Comparison of ENCODE assay signal across 8 mouse cellular contexts in genomic region chr1:165709629-165710256, GRCm38 (mm10). TPM values are rescaled to one million over a fixed set of nuclear protein-coding genes. Genes with fewer than 3 reads are reported as not detected.
DNase-seq lines count a peak whose midpoint lies in the region; ATAC-seq and TF ChIP-seq lines count a peak whose summit lies in the region.

TSS of gene Rcsd1 (minus strand) at chr1:165709757.

- no peak for ATAC-seq in midbrain, embryonic 11.5 days (ENCODE audit: low FRiP score)
- no peak for ATAC-seq in midbrain, postnatal 0 days (ENCODE audit: low FRiP score)
- no peak for ATAC-seq in embryonic facial prominence, embryonic 14.5 days (ENCODE audit: low read depth)
- no peak for ATAC-seq in hindbrain, embryonic 12.5 days (ENCODE audit: low FRiP score)

- no peak for TF ChIP-seq CTCF in midbrain, postnatal 0 days (IDR thresholded peaks at IDR 0.05)

- no peaks in the 10 kb centered on the region; the same call in 1 of the 2 replicates for H3K4me1 ChIP-seq in midbrain, embryonic 11.5 days (ENCODE audit: control insufficient read depth, insufficient read depth, low read length)
- 0 out of 2 replicates have a peak, but pooled peaks cover 6% of the 10 kb centered on the region for H3K4me1 ChIP-seq in midbrain, postnatal 0 days (ENCODE audit: insufficient read depth, low read length)
- H3K4me1 ChIP-seq in embryonic facial prominence, embryonic 14.5 days (ENCODE audit: control insufficient read depth, insufficient read depth, low read length) = peaks cover 3% of the 10 kb centered on the region; the same call in 1 of the 2 replicates
- peaks cover 14% of the 10 kb centered on the region; the same call in 1 of the 2 replicates for H3K4me1 ChIP-seq in hindbrain, embryonic 12.5 days
- peaks cover 60% of the 10 kb centered on the region for H3K4me1 ChIP-seq in megakaryocyte, embryonic 14.5 days

- H3K27me3 ChIP-seq in midbrain, embryonic 11.5 days (ENCODE audit: control insufficient read depth, insufficient read depth, low read length) = peaks cover 14% of the 10 kb centered on the region; the same call in 1 of the 2 replicates
- H3K27me3 ChIP-seq in midbrain, postnatal 0 days (ENCODE audit: insufficient read depth, low read length) = peaks cover 17% of the 10 kb centered on the region
- no peaks in the 10 kb centered on the region for H3K27me3 ChIP-seq in embryonic facial prominence, embryonic 14.5 days (replicated peaks; ENCODE audit: control insufficient read depth, insufficient read depth, low read length)
- peaks cover 50% of the 10 kb centered on the region for H3K27me3 ChIP-seq in hindbrain, embryonic 12.5 days
- H3K27me3 ChIP-seq in megakaryocyte, embryonic 14.5 days (replicated peaks) = peaks cover 62% of the 10 kb centered on the region

- no peaks in the 10 kb centered on the region for H3K36me3 ChIP-seq in midbrain, embryonic 11.5 days (ENCODE audit: control insufficient read depth, insufficient read depth, low read length)
- H3K36me3 ChIP-seq in midbrain, postnatal 0 days (ENCODE audit: insufficient read depth, low read length) = no peaks in the 10 kb centered on the region
- H3K36me3 ChIP-seq in embryonic facial prominence, embryonic 14.5 days (ENCODE audit: control insufficient read depth, insufficient read depth, low read length) = no peaks in the 10 kb centered on the region
- no peaks in the 10 kb centered on the region for H3K36me3 ChIP-seq in hindbrain, embryonic 12.5 days
- no peaks in the 10 kb centered on the region for H3K36me3 ChIP-seq in megakaryocyte, embryonic 14.5 days (replicated peaks; ENCODE audit: low read length)

- 56% methylated on average over 5 of the region's 5 CpGs for WGBS in midbrain, embryonic 11.5 days
- 64% methylated on average over 5 of the region's 5 CpGs for WGBS in midbrain, postnatal 0 days
- 62% methylated on average over 5 of the region's 5 CpGs for WGBS in embryonic facial prominence, embryonic 14.5 days
- WGBS in hindbrain, embryonic 12.5 days = 59% methylated on average over 5 of the region's 5 CpGs

- H3K27ac ChIP-seq in midbrain, embryonic 11.5 days (ENCODE audit: low read depth, low read length) = no peak within 1 kb of the TSS
- no peak within 1 kb of the TSS for H3K27ac ChIP-seq in midbrain, postnatal 0 days (ENCODE audit: low read depth, low read length)
- H3K27ac ChIP-seq in embryonic facial prominence, embryonic 14.5 days (replicated peaks; ENCODE audit: low read depth, low read length) = no peak within 1 kb of the TSS; the same call in 1 of the 2 replicates
- H3K27ac ChIP-seq in hindbrain, embryonic 12.5 days = no peak within 1 kb of the TSS

- no peak within 1 kb of the TSS for H3K4me3 ChIP-seq in midbrain, embryonic 11.5 days (ENCODE audit: low read depth, low read length)
- H3K4me3 ChIP-seq in midbrain, postnatal 0 days (ENCODE audit: low read depth, low read length) = no peak within 1 kb of the TSS
- H3K4me3 ChIP-seq in embryonic facial prominence, embryonic 14.5 days (ENCODE audit: low read depth, low read length) = no peak within 1 kb of the TSS
- H3K4me3 ChIP-seq in hindbrain, embryonic 12.5 days = no peak within 1 kb of the TSS
- no peak within 1 kb of the TSS for H3K4me3 ChIP-seq in megakaryocyte, embryonic 14.5 days (replicated peaks)

- peak; percentile 68 for DNase-seq in midbrain, embryonic 11.5 days (ENCODE audit: low spot score, missing footprints)
- no peak for DNase-seq in midbrain, postnatal 0 days (ENCODE audit: low spot score)
- DNase-seq in embryonic facial prominence, embryonic 14.5 days (ENCODE audit: low spot score) = no peak
- DNase-seq in thymus, postnatal 36 days = peak; percentile 82 to 91
- DNase-seq in retina, postnatal 1 day = no peak
- DNase-seq in left cerebral cortex, adult 11 months (ENCODE audit: low spot score) = no peak

- H3K4me2 ChIP-seq in midbrain, embryonic 11.5 days = no peak within 1 kb of the TSS
- H3K4me2 ChIP-seq in midbrain, postnatal 0 days (ENCODE audit: low read depth, low read length, poor library complexity, severe bottlenecking) = no peak within 1 kb of the TSS
- peak within 1 kb of the TSS; percentile 72 for H3K4me2 ChIP-seq in embryonic facial prominence, embryonic 14.5 days (ENCODE audit: low read depth, low read length)
- peak within 1 kb of the TSS; percentile 81 for H3K4me2 ChIP-seq in hindbrain, embryonic 12.5 days (replicated peaks)

- no peak within 1 kb of the TSS for H3K9ac ChIP-seq in midbrain, embryonic 11.5 days (ENCODE audit: low read length)
- no peak within 1 kb of the TSS for H3K9ac ChIP-seq in midbrain, postnatal 0 days (replicated peaks; ENCODE audit: low read length, poor library complexity, severe bottlenecking)
- peak within 1 kb of the TSS; percentile 69; the same call in 1 of the 2 replicates for H3K9ac ChIP-seq in embryonic facial prominence, embryonic 14.5 days (ENCODE audit: low read depth, low read length)
- no peak within 1 kb of the TSS for H3K9ac ChIP-seq in hindbrain, embryonic 12.5 days

- no peaks in the 10 kb centered on the region for H3K9me3 ChIP-seq in midbrain, embryonic 11.5 days (ENCODE audit: control insufficient read depth, low read length)
- no peaks in the 10 kb centered on the region for H3K9me3 ChIP-seq in midbrain, postnatal 0 days (ENCODE audit: low read length)
- no peaks in the 10 kb centered on the region for H3K9me3 ChIP-seq in embryonic facial prominence, embryonic 14.5 days (ENCODE audit: control insufficient read depth, low read length)
- no peaks in the 10 kb centered on the region for H3K9me3 ChIP-seq in hindbrain, embryonic 12.5 days (replicated peaks)
- H3K9me3 ChIP-seq in megakaryocyte, embryonic 14.5 days = 0 out of 2 replicates have a peak, but pooled peaks cover 3% of the 10 kb centered on the region

RNA-seq across cellular contexts. Expression of gene Rcsd1, which starts in this region (rescaled TPM):
- 5.9 and 6.6 TPM in 2 replicates for polyA plus RNA-seq in midbrain, embryonic 11.5 days (2014; fragmentation: Nextera tagmentation; extraction: Ambion mirVana)
- total RNA-seq in midbrain, postnatal 0 days (2014; rRNA removed) = 7.6 and 7.9 TPM in 2 replicates
- 8.0 and 9.1 TPM in 2 replicates for polyA plus RNA-seq in midbrain, postnatal 0 days (2015; fragmentation: Nextera tagmentation; extraction: Ambion mirVana)
- 11.1 and 14.9 TPM in 2 replicates for polyA plus RNA-seq in embryonic facial prominence, embryonic 14.5 days (2014; fragmentation: Nextera tagmentation; extraction: Ambion mirVana)
- 16.8 and 18.4 TPM in 2 replicates for polyA plus RNA-seq in hindbrain, embryonic 12.5 days (2016; fragmentation: Nextera tagmentation; extraction: Ambion mirVana)
- 0.43 and 11.0 TPM in 2 replicates for polyA plus RNA-seq in megakaryocyte, embryonic 14.5 days (2012; ENCODE audit: insufficient read depth, low replicate concordance)

Comparison
In these comparisons a context has a peak if more than half of its experiments do, and no peak if none do; other contexts are left out.
1. DNase-seq: peak in midbrain, embryonic 11.5 days (single experiment) and thymus, postnatal 36 days (2 of 2); none in midbrain, postnatal 0 days (single experiment), embryonic facial prominence, embryonic 14.5 days (single experiment), retina, postnatal 1 day (single experiment) and left cerebral cortex, adult 11 months (single experiment).
2. H3K4me2 ChIP-seq: peak in embryonic facial prominence, embryonic 14.5 days (single experiment) and hindbrain, embryonic 12.5 days (single experiment); none in midbrain, embryonic 11.5 days (single experiment) and midbrain, postnatal 0 days (single experiment).